Mouse (Mus musculus): ENCODE measurements around the gene Rsrc1. TPM values are rescaled to one million over a fixed set of nuclear protein-coding genes. Genes with fewer than 3 reads are reported as not detected.
A peak's percentile ranks its signal among the peaks of the same experiment; 100 is the strongest.

Rsrc1 gene
- polyA plus RNA-seq, 1 experiment from 2014 or later = 22.4 TPM

GRCm38 (mm10) chr3:66976889-66977615 lies 4.1 kb upstream of the Rsrc1 start:
- peaks cover 94% of the 10 kb centered on the region for H3K27me3 ChIP-seq (replicated peaks)
- no peaks in the 10 kb centered on the region for H3K36me3 ChIP-seq
- H3K4me1 ChIP-seq = peaks cover 31% of the 10 kb centered on the region
- 13% methylated on average over 13 of the region's 13 CpGs for WGBS
- no peak overlapping the region for H3K9ac ChIP-seq
- H3K4me2 ChIP-seq = no peak overlapping the region
- ATAC-seq (ENCODE audit: extremely low read depth, insufficient number of reproducible peaks, low FRiP score, low TSS enrichment) = no peak
- no peak overlapping the region for H3K4me3 ChIP-seq
- no peak overlapping the region for H3K27ac ChIP-seq (replicated peaks)
- H3K9me3 ChIP-seq = no peaks in the 10 kb centered on the region

- Histone ChIP-seq H3K4me1 (peaks cover 39% of the 10 kb centered on the region), H3K27ac (replicated peaks) (no peak overlapping the region), H3K36me3 (no peaks in the 10 kb centered on the region), H3K9ac (no peak overlapping the region), H3K4me2 (peak overlapping the region; percentile 60; the same call in 1 of the 2 replicates), H3K4me3 (peak overlapping the region; percentile 64), H3K9me3 (no peaks in the 10 kb centered on the region), H3K27me3 (replicated peaks) (peaks cover 94% of the 10 kb centered on the region)
- ATAC-seq (ENCODE audit: extremely low read depth, insufficient number of reproducible peaks, low FRiP score, low TSS enrichment) = no peak
- WGBS = 5% methylated on average over 25 of the region's 25 CpGs
Measured at GRCm38 (mm10) chr3:66977811-66978456, 3.3 kb upstream of the Rsrc1 start.

DNA sequence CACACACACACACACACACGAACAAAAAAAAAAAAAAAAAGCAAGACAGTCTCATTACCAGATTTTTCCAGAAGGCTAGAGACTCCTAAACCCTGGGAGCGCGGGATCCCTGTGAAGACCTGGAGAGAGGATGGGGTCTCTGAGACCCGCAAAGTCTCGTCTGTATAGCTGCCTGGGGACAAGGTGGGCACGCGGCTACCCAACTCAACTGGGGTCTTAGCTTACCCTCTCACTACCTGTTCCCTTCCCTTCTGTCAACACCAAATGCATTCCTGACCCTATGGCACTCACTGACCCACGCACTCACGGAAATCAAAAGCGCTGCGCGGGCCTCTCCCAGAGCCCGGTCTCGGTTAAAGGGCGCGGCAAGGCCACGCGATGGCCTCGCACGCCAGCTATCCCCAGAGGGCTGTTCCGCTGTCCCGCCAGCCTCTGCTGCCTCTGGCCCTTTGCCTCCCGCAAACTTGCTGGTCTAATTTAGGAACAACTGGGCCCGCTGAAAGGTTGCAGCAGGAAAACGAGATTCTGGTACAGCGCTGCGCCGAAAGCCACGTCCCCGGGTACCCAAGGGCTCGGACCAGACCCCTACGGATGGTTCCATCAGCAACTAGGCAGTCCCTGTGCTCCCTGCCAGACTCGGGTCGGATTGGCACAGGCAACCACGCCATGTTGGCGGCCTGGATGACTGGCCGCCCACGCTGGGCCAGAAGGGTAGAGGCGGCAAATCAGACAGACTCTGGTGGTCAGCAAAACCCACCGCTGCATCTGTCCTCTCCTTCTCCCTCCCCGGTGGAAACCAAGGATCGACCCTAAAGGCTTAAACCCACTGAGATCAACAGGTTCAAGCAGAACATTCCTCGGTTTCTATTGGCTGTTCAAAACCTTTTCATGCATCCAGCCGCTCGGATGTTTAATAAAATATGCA lies 2.5 kb upstream of the Rsrc1 start:
- H3K9ac ChIP-seq = peak overlapping the region; percentile 12
- H3K36me3 ChIP-seq = no peaks in the 10 kb centered on the region
- peaks cover 91% of the 10 kb centered on the region for H3K27me3 ChIP-seq (replicated peaks)
- no peak overlapping the region for H3K27ac ChIP-seq (replicated peaks)
- no peak; the same call in 1 of the 2 replicates for ATAC-seq (ENCODE audit: extremely low read depth, insufficient number of reproducible peaks, low FRiP score, low TSS enrichment)
- WGBS = 1% methylated on average over 45 of the region's 45 CpGs
- H3K4me2 ChIP-seq = peak overlapping the region; percentile 60
- H3K4me1 ChIP-seq = peaks cover 33% of the 10 kb centered on the region
- H3K9me3 ChIP-seq = no peaks in the 10 kb centered on the region
- H3K4me3 ChIP-seq = peak overlapping the region; percentile 64

- no peak overlapping the region for H3K9ac ChIP-seq
- no peak for ATAC-seq (ENCODE audit: extremely low read depth, insufficient number of reproducible peaks, low FRiP score, low TSS enrichment)
- H3K36me3 ChIP-seq = no peaks in the 10 kb centered on the region
- peaks cover 91% of the 10 kb centered on the region for H3K27me3 ChIP-seq (replicated peaks)
- no peak overlapping the region for H3K27ac ChIP-seq (replicated peaks)
- no peaks in the 10 kb centered on the region for H3K9me3 ChIP-seq
- WGBS = 4% methylated on average over 9 of the region's 9 CpGs
- peaks cover 32% of the 10 kb centered on the region for H3K4me1 ChIP-seq
- H3K4me2 ChIP-seq = peak overlapping the region; percentile 7; the same call in 1 of the 2 replicates
- peak overlapping the region; percentile 64 for H3K4me3 ChIP-seq
Measured at GRCm38 (mm10) chr3:66979491-66979890, 1.7 kb upstream of the Rsrc1 start.

- H3K4me3 ChIP-seq = peak overlapping the region; percentile 64
- peaks cover 82% of the 10 kb centered on the region for H3K27me3 ChIP-seq (replicated peaks)
- H3K27ac ChIP-seq (replicated peaks) = peak overlapping the region; percentile 39; the same call in 1 of the 2 replicates
- H3K4me2 ChIP-seq = peak overlapping the region; percentile 93
- ATAC-seq (ENCODE audit: extremely low read depth, insufficient number of reproducible peaks, low FRiP score, low TSS enrichment) = no peak
- peak overlapping the region; percentile 75 for H3K9ac ChIP-seq
- no peaks in the 10 kb centered on the region for H3K36me3 ChIP-seq
- WGBS = 4% methylated on average over 29 of the region's 29 CpGs
- H3K9me3 ChIP-seq = no peaks in the 10 kb centered on the region
- peaks cover 32% of the 10 kb centered on the region for H3K4me1 ChIP-seq
Measured at GRCm38 (mm10) chr3:66980111-66980975, 847 bp upstream of the Rsrc1 start.

GRCm38 (mm10) chr3:66981706-66982105 lies 516 bp downstream of the Rsrc1 start, which contains the start of gene Shox2:
Gene Shox2 (minus strand): TSS chr3:66981771.
- WGBS = under 1% methylated on average over 15 of the region's 15 CpGs
- no peak for ATAC-seq (ENCODE audit: extremely low read depth, insufficient number of reproducible peaks, low FRiP score, low TSS enrichment)

DNA sequence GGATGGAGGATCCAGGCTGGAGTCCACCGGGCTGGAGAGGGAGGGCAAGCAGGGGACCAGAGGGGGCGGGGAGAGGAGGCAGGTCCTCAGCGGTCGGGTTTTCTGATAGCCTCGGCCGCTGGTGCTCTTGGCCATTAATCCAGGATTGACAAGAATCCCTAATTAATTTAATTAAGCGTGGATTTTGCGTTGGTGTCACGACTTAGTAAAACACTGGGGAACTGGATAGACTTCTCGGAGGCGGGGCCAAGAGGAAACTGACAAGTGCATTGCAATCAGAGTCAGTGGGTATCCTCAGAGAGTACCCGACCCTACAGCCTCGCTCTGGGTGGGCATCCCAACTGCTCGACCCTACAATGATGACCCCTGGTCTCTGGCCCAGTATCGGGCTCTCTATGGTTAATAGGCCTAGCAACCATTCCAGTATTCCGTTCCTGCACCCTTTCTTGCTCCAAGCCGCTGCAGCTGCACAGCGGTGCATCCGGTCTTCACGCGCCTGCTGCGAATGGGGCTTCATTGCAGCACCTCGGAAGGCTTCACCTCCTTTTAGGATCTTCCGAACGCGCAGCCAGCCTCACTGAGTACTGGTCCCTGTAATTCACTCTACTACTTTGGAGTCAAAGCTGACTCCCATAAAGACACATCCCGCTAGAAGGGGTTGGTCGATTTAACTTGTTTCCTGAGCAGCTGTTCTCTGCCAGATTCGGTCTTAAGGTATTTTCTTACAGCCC lies 1.2 kb downstream of the Rsrc1 start:
- no peaks in the 10 kb centered on the region for H3K36me3 ChIP-seq
- ATAC-seq (ENCODE audit: extremely low read depth, insufficient number of reproducible peaks, low FRiP score, low TSS enrichment) = no peak
- WGBS = 1% methylated on average over 29 of the region's 29 CpGs
- H3K9ac ChIP-seq = 0 out of 2 replicates have a peak overlapping the region, but pooled peaks have one; percentile 75
- peak overlapping the region; percentile 64 for H3K4me3 ChIP-seq
- no peak overlapping the region; the same call in 1 of the 2 replicates for H3K27ac ChIP-seq (replicated peaks)
- no peaks in the 10 kb centered on the region for H3K9me3 ChIP-seq
- H3K27me3 ChIP-seq (replicated peaks) = peaks cover 67% of the 10 kb centered on the region
- H3K4me1 ChIP-seq = peaks cover 40% of the 10 kb centered on the region
- H3K4me2 ChIP-seq = peak overlapping the region; percentile 93

More at GRCm38 (mm10) chr3:66981706-66982105, 516 bp downstream of the Rsrc1 start, which contains the start of gene Shox2:
- H3K4me1 ChIP-seq = peaks cover 38% of the 10 kb centered on the region
- peaks cover 73% of the 10 kb centered on the region for H3K27me3 ChIP-seq (replicated peaks)
- H3K9ac ChIP-seq = peak within 1 kb of the TSS; percentile 75
- H3K4me3 ChIP-seq = peak within 1 kb of the TSS; percentile 64
- H3K4me2 ChIP-seq = peak within 1 kb of the TSS; percentile 93
- H3K9me3 ChIP-seq = no peaks in the 10 kb centered on the region
- H3K36me3 ChIP-seq = no peaks in the 10 kb centered on the region
- H3K27ac ChIP-seq (replicated peaks) = peak within 1 kb of the TSS; percentile 68

- WGBS = 24% methylated on average over 3 of the region's 3 CpGs
- H3K9ac ChIP-seq = no peak overlapping the region
- H3K4me3 ChIP-seq = no peak overlapping the region
- H3K27me3 ChIP-seq (replicated peaks) = peaks cover 55% of the 10 kb centered on the region
- no peaks in the 10 kb centered on the region for H3K36me3 ChIP-seq
- no peaks in the 10 kb centered on the region for H3K9me3 ChIP-seq
- no peak overlapping the region for H3K4me2 ChIP-seq
- no peak overlapping the region for H3K27ac ChIP-seq (replicated peaks)
- peaks cover 38% of the 10 kb centered on the region for H3K4me1 ChIP-seq
- no peak for ATAC-seq (ENCODE audit: extremely low read depth, insufficient number of reproducible peaks, low FRiP score, low TSS enrichment)
Measured at GRCm38 (mm10) chr3:66983481-66983880, 2.3 kb downstream of the Rsrc1 start.

DNA sequence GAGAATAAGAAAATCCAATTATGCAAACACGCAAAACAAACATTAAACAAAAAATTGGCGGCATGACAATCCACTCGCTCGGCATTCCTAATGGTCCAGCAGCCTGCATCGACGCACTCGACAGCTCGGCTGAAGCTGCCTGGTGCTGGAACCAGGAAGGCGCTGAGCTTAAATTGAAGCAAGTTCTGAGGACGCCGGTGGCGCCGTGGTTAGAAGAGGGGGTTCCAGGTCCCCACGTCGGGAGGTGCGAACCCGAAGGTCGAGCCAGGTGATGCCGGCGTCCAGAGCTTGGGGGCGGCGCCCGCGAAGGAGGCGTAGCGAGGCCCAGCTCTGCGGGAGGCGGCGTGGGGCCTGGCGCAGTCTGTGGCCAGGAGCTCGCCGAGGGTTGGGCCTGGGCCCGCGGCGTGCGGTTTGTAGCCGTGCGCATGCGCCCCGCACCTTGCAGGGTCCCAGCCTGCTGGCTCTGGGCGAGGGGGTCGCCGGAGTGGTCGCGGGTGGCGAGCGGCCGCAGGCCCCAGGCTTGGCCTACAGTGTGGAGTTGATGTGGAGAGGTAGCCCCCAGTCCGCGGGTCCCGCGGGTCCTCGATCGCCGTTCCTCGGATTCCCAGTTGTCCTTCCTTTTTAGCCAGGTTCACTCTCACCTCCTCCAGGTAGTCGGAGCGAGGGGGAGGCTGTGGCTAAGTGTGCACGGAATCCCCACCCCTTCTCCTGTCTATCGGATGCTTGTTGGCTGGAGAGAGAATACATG lies 4.5 kb downstream of the Rsrc1 start:
- H3K4me1 ChIP-seq = peaks cover 28% of the 10 kb centered on the region
- H3K4me3 ChIP-seq = peak overlapping the region; percentile 82
- under 1% methylated on average over 60 of the region's 60 CpGs for WGBS
- no peaks in the 10 kb centered on the region for H3K36me3 ChIP-seq
- H3K9me3 ChIP-seq = no peaks in the 10 kb centered on the region
- peak overlapping the region; percentile 88 for H3K9ac ChIP-seq
- peak; percentile 80 for ATAC-seq (ENCODE audit: extremely low read depth, insufficient number of reproducible peaks, low FRiP score, low TSS enrichment)
- peaks cover 33% of the 10 kb centered on the region for H3K27me3 ChIP-seq (replicated peaks)
- H3K27ac ChIP-seq (replicated peaks) = no peak overlapping the region; the same call in 1 of the 2 replicates
- peak overlapping the region; percentile 80 for H3K4me2 ChIP-seq

Data from heart, embryonic 13.5 days (tissue).